Mouse (Mus musculus) natural killer cell, adult 2 months (primary cell): Measurements from ENCODE around the gene Itpkc.

Experiments
- DNase-seq, 2 experiments: peaks; one replicate each; pipeline ENCODE4 v3.0.0; 2022; ENCODE audit warnings: low spot score in 2 of 2

Itpkc gene

GRCm38 (mm10) chr7:27228281-27228821 is at the start of gene Itpkc:
Gene Itpkc, minus strand, starts transcription at chr7:27228661.
- peak; percentile 92 for DNase-seq

GRCm38 (mm10) chr7:27277191-27277590 is 48.7 kb upstream of the Itpkc start:
- no peak for DNase-seq

- peak in 1 of 2 experiments; percentile 21 for DNase-seq
These were observed 47.6 kb upstream of the Itpkc start for GRCm38 (mm10) chr7:27276021-27276420.

- DNase-seq, result no peak
These were observed 46.5 kb upstream of the Itpkc start for GRCm38 (mm10) chr7:27274916-27275315.

- DNase-seq, result peak in 1 of 2 experiments; percentile 28
These were observed 45.4 kb upstream of the Itpkc start for GRCm38 (mm10) chr7:27273739-27274351.

- no peak for DNase-seq
These were observed 43.0 kb upstream of the Itpkc start for GRCm38 (mm10) chr7:27271423-27271822.

GRCm38 (mm10) chr7:27266515-27267128 is 38.2 kb upstream of the Itpkc start:
- no peak for DNase-seq

GRCm38 (mm10) chr7:27264761-27265160 is 36.3 kb upstream of the Itpkc start:
- DNase-seq, result no peak

- no peak for DNase-seq
These were observed 33.4 kb upstream of the Itpkc start for GRCm38 (mm10) chr7:27261888-27262287.

GRCm38 (mm10) chr7:27260856-27261255 is 32.4 kb upstream of the Itpkc start:
- no peak for DNase-seq

- DNase-seq, result peak; percentile 42 to 60
These were observed 31.3 kb upstream of the Itpkc start for GRCm38 (mm10) chr7:27259771-27260170.

- no peak for DNase-seq
These were observed 30.8 kb upstream of the Itpkc start for GRCm38 (mm10) chr7:27259271-27259721.

GRCm38 (mm10) chr7:27258205-27258899 is 29.9 kb upstream of the Itpkc start, which contains the start of gene Numbl:
Gene Numbl, plus strand, starts transcription at chr7:27258433.
- DNase-seq, result peak; percentile 85

- DNase-seq, result no peak
These were observed 29.4 kb upstream of the Itpkc start for GRCm38 (mm10) chr7:27257852-27258204.

- no peak for DNase-seq
These were observed 28.8 kb upstream of the Itpkc start for GRCm38 (mm10) chr7:27257046-27257851.

GRCm38 (mm10) chr7:27255721-27256120 is 27.3 kb upstream of the Itpkc start:
- DNase-seq, result no peak

GRCm38 (mm10) chr7:27251946-27252345 is 23.5 kb upstream of the Itpkc start:
- peak in 1 of 2 experiments; percentile 17 for DNase-seq

- DNase-seq, result no peak
These were observed 21.5 kb upstream of the Itpkc start for GRCm38 (mm10) chr7:27249928-27250327.

- DNase-seq, result no peak
These were observed 20.7 kb upstream of the Itpkc start for GRCm38 (mm10) chr7:27249146-27249545.

GRCm38 (mm10) chr7:27244088-27244487 is 15.6 kb upstream of the Itpkc start:
- peak in 1 of 2 experiments; percentile 30 for DNase-seq

GRCm38 (mm10) chr7:27243211-27243610 is 14.8 kb upstream of the Itpkc start:
- no peak for DNase-seq

- DNase-seq, result no peak
These were observed 10.1 kb upstream of the Itpkc start for GRCm38 (mm10) chr7:27238568-27238967.
